Mouse (Mus musculus) hindbrain, postnatal 0 days (tissue): ENCODE results near the gene Aox1. TPM values are rescaled to one million over a fixed set of nuclear protein-coding genes. Genes with fewer than 3 reads are reported as not detected.

Experiments used
- ATAC-seq: fragments of 200-750 bp; cut with Nextera tagmentation; 2 replicates; pipeline ENCODE4 v1.8.0; 2017; ENCODE audit warnings: mild to moderate bottlenecking, moderate TSS enrichment, moderate library complexity
- DNase-seq: peaks from one replicate; pipeline ENCODE4 v3.0.0-alpha.2; 2015; ENCODE audit warnings: low spot score
- H3K27ac ChIP-seq: fragments of 300-500 bp; sonication (generic); 2 replicates; pipeline ENCODE4 v1.5.1; 2014; ENCODE audit warnings: mild to moderate bottlenecking
- H3K27me3 ChIP-seq: fragments of 300-500 bp; sonication (generic); 2 replicates; pipeline ENCODE4 v1.6.1; 2014; ENCODE audit warnings: low read length, mixed read lengths; ENCODE audit not compliant: insufficient read depth
- H3K36me3 ChIP-seq: fragments of 300-500 bp; sonication (generic); 2 replicates; pipeline ENCODE4 v1.6.1; 2014; ENCODE audit warnings: low read length, mixed read lengths; ENCODE audit not compliant: insufficient read depth
- H3K4me1 ChIP-seq: fragments of 300-500 bp; sonication (generic); 2 replicates; pipeline ENCODE4 v1.6.1; 2014; ENCODE audit warnings: antibody characterized with exemption, low read length, mixed read lengths; ENCODE audit not compliant: insufficient read depth
- H3K4me2 ChIP-seq: fragments of 300-500 bp; sonication (generic); 2 replicates; pipeline ENCODE4 v1.6.1; 2014; ENCODE audit warnings: low read depth, mild to moderate bottlenecking, low read length, moderate library complexity, mixed read lengths
- H3K4me3 ChIP-seq: fragments of 300-500 bp; sonication (generic); 2 replicates; pipeline ENCODE4 v1.5.1; 2014; ENCODE audit warnings: low read length
- H3K9ac ChIP-seq: fragments of 300-500 bp; sonication (generic); replicated peaks from 2 replicates; pipeline ENCODE4 v1.6.1; 2014; ENCODE audit warnings: mild to moderate bottlenecking, low read length, moderate library complexity, mixed read lengths
- H3K9me3 ChIP-seq: fragments of 300-500 bp; sonication (generic); 2 replicates; pipeline ENCODE4 v1.6.1; 2016; ENCODE audit warnings: low read length, mixed read lengths
- CTCF ChIP-seq: IDR thresholded peaks from 2 replicates; pipeline ENCODE4 v1.5.1; 2016; ENCODE audit warnings: antibody characterized with exemption, control low read depth, low read depth
- WGBS: fragments of 180-500 bp; shearing (Covaris S2); extraction: QIAGEN DNeasy Blood & Tissue Kit; methylation state at CpG from one replicate; pipeline ENCODE4 v1.1.7; 2014; 5-methylcytosine and 5-hydroxymethylcytosine counted together
- polyA plus RNA-seq: library from polyadenylated mRNA; unstranded; fragments of >200 nt; fragmentation: Nextera tagmentation; extraction: Ambion mirVana; gene quantifications from 2 replicates; pipeline ENCODE4 v1.2.1, GENCODE M21; 2015
- total RNA-seq: library from RNA; depleted of rRNA; stranded (reverse); fragments of >200 nt; gene quantifications from 2 replicates; pipeline ENCODE4 v1.2.3, GENCODE M21; 2014

Gene Aox1
- total and polyA plus RNA-seq, 2 experiments from 2014 or later = 0.41 to 0.89 TPM

DNA sequence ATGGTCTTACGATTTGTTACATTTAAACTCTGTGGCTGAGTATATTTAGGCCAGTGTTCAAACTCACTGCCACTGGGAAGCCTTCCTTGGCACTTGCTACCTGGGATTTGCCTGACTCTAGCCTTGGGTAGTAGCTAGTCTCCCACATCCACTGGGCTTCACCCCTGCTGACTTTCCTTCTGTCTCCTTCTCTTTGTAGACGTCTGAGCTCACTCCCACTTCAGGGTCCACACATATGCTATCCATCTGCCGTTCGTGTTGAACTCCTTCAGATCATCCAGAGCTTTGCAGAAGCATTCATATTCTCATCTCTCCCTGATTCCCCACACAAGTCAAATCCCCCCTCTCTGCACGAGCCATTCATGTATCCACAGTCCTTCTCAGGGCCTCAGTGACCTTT is 15.8 kb downstream of the Aox1 start:
- TF ChIP-seq CTCF = no peak
- Histone ChIP-seq H3K27ac (no peak overlapping the region), H3K27me3 (no peaks in the 10 kb centered on the region), H3K4me3 (no peak overlapping the region), H3K9ac (no peak overlapping the region), H3K36me3 (no peaks in the 10 kb centered on the region), H3K9me3 (no peaks in the 10 kb centered on the region), H3K4me1 (peaks cover 4% of the 10 kb centered on the region; the same call in 1 of the 2 replicates), H3K4me2 (no peak overlapping the region)
- DNase-seq (peak; percentile 26), ATAC-seq (0 out of 2 replicates have a peak, but pooled peaks have one; percentile 47)
- 63% methylated on average over 5 of the region's 5 CpGs for WGBS

DNA sequence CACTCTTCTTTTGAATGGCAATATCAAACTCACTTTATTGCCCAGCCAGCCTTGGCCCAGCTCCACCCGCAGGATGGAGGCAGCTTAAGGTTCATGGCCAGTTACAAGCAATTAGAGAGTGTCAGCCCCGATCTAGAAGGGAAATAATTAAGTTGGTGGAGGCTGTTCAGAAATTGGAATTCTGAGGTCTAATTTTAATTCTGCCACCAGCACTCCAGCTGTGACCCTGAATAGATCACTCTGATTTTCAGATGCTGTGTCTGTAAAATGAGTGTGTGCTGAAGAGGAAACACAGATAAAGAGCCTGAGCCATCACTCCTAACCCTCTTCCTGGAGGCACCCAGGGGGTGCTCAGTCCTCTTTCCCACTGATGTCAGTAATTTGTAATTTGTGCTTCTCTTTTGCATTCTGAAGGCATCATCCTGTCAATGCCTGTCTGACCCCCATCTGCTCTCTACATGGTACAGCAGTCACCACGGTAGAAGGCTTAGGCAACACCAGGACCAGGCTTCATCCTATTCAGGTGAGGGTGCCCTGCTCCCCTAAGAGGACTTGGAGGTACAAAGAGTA is 17.1 kb downstream of the Aox1 start:
- TF ChIP-seq CTCF = no peak
- H3K27ac ChIP-seq = no peak overlapping the region
- 35% methylated on average over 3 of the region's 3 CpGs for WGBS
- H3K4me1 ChIP-seq = peaks cover 4% of the 10 kb centered on the region; the same call in 1 of the 2 replicates
- no peak overlapping the region for H3K4me3 ChIP-seq
- H3K9ac ChIP-seq = no peak overlapping the region
- no peaks in the 10 kb centered on the region for H3K36me3 ChIP-seq
- peak; percentile 47; the same call in 1 of the 2 replicates for ATAC-seq
- H3K4me2 ChIP-seq = no peak overlapping the region
- no peaks in the 10 kb centered on the region for H3K27me3 ChIP-seq
- no peaks in the 10 kb centered on the region for H3K9me3 ChIP-seq
- peak; percentile 10 for DNase-seq

DNA sequence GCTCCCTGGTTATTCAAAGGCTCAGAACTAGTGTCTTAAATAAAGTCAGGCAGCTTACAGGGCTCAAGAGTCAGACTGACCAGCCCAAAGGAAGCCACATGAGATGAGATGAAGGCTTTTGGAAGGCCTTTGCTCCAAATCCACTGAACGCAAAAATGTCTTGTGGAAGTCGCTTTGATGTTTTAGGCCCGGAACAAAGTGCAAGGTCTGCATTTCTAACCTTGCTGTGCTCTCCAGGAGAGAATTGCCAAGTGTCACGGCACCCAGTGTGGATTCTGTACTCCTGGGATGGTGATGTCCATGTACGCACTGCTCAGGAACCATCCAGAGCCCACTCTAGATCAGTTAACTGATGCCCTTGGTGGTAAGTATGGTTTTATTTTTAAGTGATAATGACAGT is 19.4 kb downstream of the Aox1 start:
- TF ChIP-seq CTCF = no peak
- no peaks in the 10 kb centered on the region for H3K27me3 ChIP-seq
- H3K9me3 ChIP-seq = no peaks in the 10 kb centered on the region
- 94% methylated on average over 5 of the region's 5 CpGs for WGBS
- H3K4me3 ChIP-seq = no peak overlapping the region
- no peak overlapping the region for H3K4me2 ChIP-seq
- H3K36me3 ChIP-seq = no peaks in the 10 kb centered on the region
- H3K27ac ChIP-seq = no peak overlapping the region
- DNase-seq = no peak
- H3K4me1 ChIP-seq = peaks cover 4% of the 10 kb centered on the region; the same call in 1 of the 2 replicates
- ATAC-seq = no peak
- no peak overlapping the region for H3K9ac ChIP-seq

GRCm38 (mm10) chr1:58055598-58055997 is 25.9 kb downstream of the Aox1 start:
- Histone ChIP-seq H3K27me3 (no peaks in the 10 kb centered on the region), H3K4me3 (no peak overlapping the region), H3K27ac (no peak overlapping the region), H3K4me2 (no peak overlapping the region), H3K9ac (no peak overlapping the region), H3K9me3 (no peaks in the 10 kb centered on the region), H3K36me3 (no peaks in the 10 kb centered on the region), H3K4me1 (no peaks in the 10 kb centered on the region; the same call in 1 of the 2 replicates)
- WGBS = 62% methylated on average over 11 of the region's 11 CpGs
- peak; percentile 28 for DNase-seq
- TF ChIP-seq CTCF = no peak
- ATAC-seq = 0 out of 2 replicates have a peak, but pooled peaks have one; percentile 45

- peak; percentile 29; the same call in 1 of the 2 replicates for ATAC-seq
- no peak for DNase-seq
- Histone ChIP-seq H3K9me3 (no peaks in the 10 kb centered on the region), H3K27me3 (no peaks in the 10 kb centered on the region), H3K27ac (no peak overlapping the region), H3K9ac (no peak overlapping the region), H3K36me3 (no peaks in the 10 kb centered on the region), H3K4me1 (no peaks in the 10 kb centered on the region; the same call in 1 of the 2 replicates), H3K4me2 (no peak overlapping the region), H3K4me3 (no peak overlapping the region)
- TF ChIP-seq CTCF = no peak
- 77% methylated on average over 13 of the region's 13 CpGs for WGBS
These were observed 26.5 kb downstream of the Aox1 start for GRCm38 (mm10) chr1:58056074-58056807.

- Histone ChIP-seq H3K4me1 (no peaks in the 10 kb centered on the region; the same call in 1 of the 2 replicates), H3K36me3 (no peaks in the 10 kb centered on the region), H3K9ac (no peak overlapping the region), H3K4me3 (no peak overlapping the region), H3K27ac (no peak overlapping the region), H3K9me3 (no peaks in the 10 kb centered on the region), H3K27me3 (no peaks in the 10 kb centered on the region), H3K4me2 (no peak overlapping the region)
- 68% methylated on average over 11 of the region's 11 CpGs for WGBS
- no peak for DNase-seq
- no peak for TF ChIP-seq CTCF
- ATAC-seq = no peak
These were observed 27.2 kb downstream of the Aox1 start for GRCm38 (mm10) chr1:58056939-58057338.

- no peak for TF ChIP-seq CTCF
- no peaks in the 10 kb centered on the region; the same call in 1 of the 2 replicates for H3K4me1 ChIP-seq
- H3K27ac ChIP-seq = no peak overlapping the region
- no peak for DNase-seq
- H3K9ac ChIP-seq = no peak overlapping the region
- no peak overlapping the region for H3K4me2 ChIP-seq
- no peaks in the 10 kb centered on the region for H3K36me3 ChIP-seq
- 90% methylated on average over 4 of the region's 4 CpGs for WGBS
- no peaks in the 10 kb centered on the region for H3K27me3 ChIP-seq
- no peak overlapping the region for H3K4me3 ChIP-seq
- H3K9me3 ChIP-seq = no peaks in the 10 kb centered on the region
- no peak for ATAC-seq
These were observed 29.1 kb downstream of the Aox1 start for GRCm38 (mm10) chr1:58058846-58059245.
